Mouse (Mus musculus) right cerebral cortex, postnatal 10 days (tissue): ENCODE data around the gene Ceacam19.
"Not testable (repeated sequence)": the region's sequence is repeated elsewhere in the genome, so short reads cannot be mapped to it uniquely, and the experiment has no call there.

Source experiments
- DNase-seq, 2 experiments: peaks; one replicate each; pipeline ENCODE4 v3.0.0; 2021; ENCODE audit warnings: low spot score in 2 of 2

The Ceacam19 gene

GRCm38 (mm10) chr7:19887849-19888248, at the start of gene Ceacam19:
TSS of gene Ceacam19 (minus strand) at chr7:19887965.
- no peak for DNase-seq

- no peak for DNase-seq
These were observed 49.6 kb upstream of the Ceacam19 start for GRCm38 (mm10) chr7:19937229-19937821.

GRCm38 (mm10) chr7:19935961-19936360, 48.2 kb upstream of the Ceacam19 start:
- DNase-seq, result no peak

DNA sequence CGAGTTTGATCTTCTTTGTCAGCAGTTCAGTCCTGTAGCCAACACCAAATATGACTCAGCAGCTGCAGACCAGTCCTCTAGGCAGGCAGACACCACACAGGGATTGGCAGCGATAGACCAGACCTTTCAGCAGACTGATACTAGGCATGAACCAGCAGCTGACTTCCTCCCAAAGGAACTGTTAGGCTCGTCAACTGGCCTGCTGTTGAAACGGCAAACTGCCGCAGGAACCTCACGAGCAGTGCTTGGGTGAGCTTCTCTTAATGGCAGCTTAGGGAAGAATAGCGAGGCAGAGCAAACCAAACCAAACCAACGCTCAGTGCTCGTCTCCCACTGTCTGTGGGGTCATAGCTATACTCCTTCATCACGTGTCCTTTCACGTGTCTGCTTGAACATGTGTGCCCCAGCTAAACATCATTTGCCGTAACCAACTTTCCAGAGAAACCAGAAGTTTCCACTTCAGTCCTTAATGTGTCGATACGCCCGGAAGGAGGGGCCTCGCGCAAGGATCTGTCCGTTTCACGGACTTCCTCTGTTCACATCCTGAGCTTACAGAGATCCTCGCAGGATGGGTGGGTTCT, 47.5 kb upstream of the Ceacam19 start:
- DNase-seq, result no peak

GRCm38 (mm10) chr7:19932877-19933809, 45.4 kb upstream of the Ceacam19 start:
- DNase-seq, result peak; percentile 81 to 88

DNA sequence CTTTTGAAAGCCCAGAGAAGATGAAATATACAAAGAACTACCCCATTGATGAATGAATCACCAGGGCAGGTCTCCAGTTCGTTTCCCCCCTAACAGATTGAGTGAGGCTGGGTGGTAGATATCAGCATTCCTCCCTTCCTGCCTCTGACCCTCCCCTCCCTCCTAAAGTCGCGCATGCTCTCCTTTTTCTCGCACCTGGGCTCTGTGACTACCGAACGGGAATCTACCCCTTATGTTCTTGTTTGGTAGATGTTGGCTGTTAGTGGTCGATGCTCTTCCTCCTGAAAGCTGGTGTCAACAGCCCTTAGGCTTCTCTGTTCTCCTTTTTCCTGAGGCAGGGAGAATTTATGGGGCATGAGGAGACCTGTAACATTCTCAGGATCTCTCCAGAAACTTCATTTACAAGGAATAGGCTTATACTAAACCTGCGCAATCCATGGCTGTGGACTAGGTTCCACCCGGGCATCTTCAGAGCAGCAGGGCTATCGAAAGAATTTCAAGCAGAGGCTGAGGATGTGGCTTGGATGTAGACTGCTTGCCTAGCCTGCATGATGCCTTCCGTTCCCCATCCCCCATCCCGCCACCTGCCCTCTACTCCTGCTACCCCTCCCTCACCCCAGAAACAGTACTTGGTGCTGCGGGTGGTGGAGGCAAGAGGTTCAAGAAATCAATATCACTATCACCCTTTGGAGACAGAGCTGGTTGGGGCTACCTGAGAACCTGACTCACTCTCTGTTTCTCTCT, 44.5 kb upstream of the Ceacam19 start:
- DNase-seq, result peak in 1 of 2 experiments; percentile 36

DNA sequence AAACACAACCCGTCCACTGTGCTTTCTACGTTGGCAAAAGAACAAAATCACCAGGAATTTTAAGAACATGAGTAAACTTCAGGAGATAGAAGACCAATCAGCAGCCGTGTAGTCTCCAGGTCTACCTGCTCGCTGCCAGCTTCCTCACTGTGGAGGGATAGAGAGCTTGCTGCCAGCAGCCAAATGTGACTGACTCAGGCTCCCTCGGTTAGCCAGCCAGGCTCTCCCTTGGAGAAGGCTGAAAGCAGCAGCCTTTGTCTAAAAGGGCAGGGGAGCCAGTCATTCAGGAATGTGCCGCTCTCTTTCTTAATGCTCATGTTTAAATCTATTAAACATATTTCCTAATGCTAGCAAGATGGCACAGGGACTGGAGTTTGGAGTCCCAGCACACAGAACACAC, 42.7 kb upstream of the Ceacam19 start:
- DNase-seq, result not testable (repeated sequence)

- no peak for DNase-seq
These were observed 40.7 kb upstream of the Ceacam19 start for GRCm38 (mm10) chr7:19928486-19928885.

GRCm38 (mm10) chr7:19926849-19927480, 39.2 kb upstream of the Ceacam19 start:
- DNase-seq, result no peak

DNA sequence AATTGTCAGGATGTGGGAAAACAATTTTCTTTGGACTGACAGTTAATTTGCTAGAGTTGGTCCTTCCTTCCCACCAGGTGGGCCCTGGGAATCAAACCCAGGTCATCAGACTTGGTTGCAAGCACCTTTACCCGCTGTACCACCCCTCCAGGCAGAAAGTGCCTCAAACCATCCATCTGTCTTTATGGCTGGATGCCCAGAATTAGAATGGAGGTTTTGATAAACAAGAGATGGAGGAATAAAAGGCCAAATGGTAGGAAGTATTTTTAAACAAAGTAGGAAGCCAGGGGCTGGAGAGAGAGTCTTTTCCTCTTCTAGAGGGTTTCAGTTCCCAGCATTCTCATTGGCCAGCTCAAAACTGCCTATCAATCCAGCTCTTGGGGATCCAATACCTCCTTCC, 37.6 kb upstream of the Ceacam19 start:
- no peak for DNase-seq

DNA sequence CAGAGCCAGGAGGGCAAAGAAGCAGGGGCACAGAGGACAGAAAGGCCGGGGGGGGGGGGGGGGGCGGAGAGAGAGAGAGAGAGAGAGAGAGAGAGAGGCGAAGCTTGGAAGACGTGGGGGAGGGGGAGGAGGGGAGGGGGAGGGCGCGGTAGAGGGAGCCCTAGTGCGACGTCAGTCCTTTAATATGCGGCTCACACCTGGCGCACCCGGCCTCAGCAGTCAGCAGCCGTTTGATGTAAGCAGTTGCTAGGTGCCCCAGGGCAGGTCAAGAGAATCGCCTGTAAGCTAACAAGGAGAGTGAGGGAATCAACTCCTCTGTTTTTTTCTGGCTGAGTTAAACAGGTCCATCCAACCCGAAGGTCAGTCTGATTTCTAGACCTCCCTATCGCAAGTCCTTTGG, 36.0 kb upstream of the Ceacam19 start:
- no peak for DNase-seq

GRCm38 (mm10) chr7:19923354-19923753, 35.6 kb upstream of the Ceacam19 start:
- no peak for DNase-seq

- peak; percentile 82 to 86 for DNase-seq
These were observed 32.9 kb upstream of the Ceacam19 start, which contains the start of gene Pvr for GRCm38 (mm10) chr7:19920506-19921261. TSS of gene Pvr (minus strand) at chr7:19921160.

- no peak for DNase-seq
These were observed 32.4 kb upstream of the Ceacam19 start for GRCm38 (mm10) chr7:19920166-19920505.

- no peak for DNase-seq
These were observed 26.8 kb upstream of the Ceacam19 start for GRCm38 (mm10) chr7:19914558-19914957.

GRCm38 (mm10) chr7:19911695-19912524, 24.1 kb upstream of the Ceacam19 start:
- no peak for DNase-seq

DNA sequence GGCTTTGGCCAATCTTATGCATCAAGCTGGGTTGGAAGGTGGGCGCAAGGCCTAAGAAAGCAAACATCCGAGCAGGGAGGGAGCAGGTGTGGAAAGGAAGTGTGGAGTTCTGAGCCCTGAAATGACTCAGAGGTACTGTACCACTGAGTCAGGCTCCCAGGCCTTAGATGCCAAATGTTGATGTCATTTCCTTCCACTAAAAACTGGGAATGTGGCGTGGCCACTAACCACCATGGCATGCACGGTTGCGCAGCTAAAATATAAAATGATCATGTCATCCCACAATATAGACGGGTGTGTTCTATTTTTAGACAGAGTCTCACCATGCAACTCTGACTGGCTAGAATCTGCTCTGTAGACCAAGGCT, 23.5 kb upstream of the Ceacam19 start:
- no peak for DNase-seq

- peak; percentile 56 to 78 for DNase-seq
These were observed 22.9 kb upstream of the Ceacam19 start for GRCm38 (mm10) chr7:19910421-19911291.

- peak in 1 of 2 experiments; percentile 44 for DNase-seq
These were observed 2.1 kb upstream of the Ceacam19 start for GRCm38 (mm10) chr7:19889881-19890280.
